Mouse (Mus musculus): Measurements from ENCODE around the gene Gm45213.
A peak's percentile ranks its signal among the peaks of the same experiment; 100 is the strongest.

The Gm45213 gene

GRCm38 (mm10) chr7:66106581-66107056 lies 63.2 kb downstream of the Gm45213 start:
- DNase-seq (ENCODE audit: low spot score in 2 of 2) = no peak

- no peak for DNase-seq (ENCODE audit: low spot score in 2 of 2)
Measured at GRCm38 (mm10) chr7:66107206-66107605, 63.8 kb downstream of the Gm45213 start.

GRCm38 (mm10) chr7:66107930-66108329 lies 64.5 kb downstream of the Gm45213 start:
- peak in 1 of 2 experiments; percentile 20 for DNase-seq (ENCODE audit: low spot score in 2 of 2)

- peak; percentile 75 to 86 for DNase-seq (ENCODE audit: low spot score in 2 of 2)
Measured at GRCm38 (mm10) chr7:66108961-66109854, 65.8 kb downstream of the Gm45213 start, which contains the start of gene Chsy1. Gene Chsy1 (plus strand): TSS chr7:66109515.

- peak in 1 of 2 experiments; percentile 45 for DNase-seq (ENCODE audit: low spot score in 2 of 2)
Measured at GRCm38 (mm10) chr7:66109855-66110635, 66.6 kb downstream of the Gm45213 start.

GRCm38 (mm10) chr7:66110636-66111112 lies 67.3 kb downstream of the Gm45213 start:
- DNase-seq (ENCODE audit: low spot score in 2 of 2) = no peak

- no peak for DNase-seq (ENCODE audit: low spot score in 2 of 2)
Measured at GRCm38 (mm10) chr7:66111211-66111610, 67.8 kb downstream of the Gm45213 start.

Measured in cerebellum, postnatal 4 days (tissue).